Mouse (Mus musculus) intestine, postnatal 0 days (tissue): ENCODE results near the gene Tasp1. TPM values are rescaled to one million over a fixed set of nuclear protein-coding genes. Genes with fewer than 3 reads are reported as not detected.

ENCODE experiments used
- ATAC-seq: fragments of 200-750 bp; cut with Nextera tagmentation; 2 replicates; pipeline ENCODE4 v1.8.0; 2017; ENCODE audit warnings: mild to moderate bottlenecking, moderate TSS enrichment, moderate library complexity
- H3K27ac ChIP-seq: fragments of 300-500 bp; sonication (generic); 2 replicates; pipeline ENCODE4 v1.5.1; 2014; ENCODE audit warnings: mild to moderate bottlenecking, low read depth, low read length, moderate library complexity
- H3K27me3 ChIP-seq: fragments of 300-500 bp; sonication (generic); replicated peaks from 2 replicates; pipeline ENCODE4 v1.6.1; 2014; ENCODE audit warnings: low read length, mixed read lengths; ENCODE audit not compliant: control insufficient read depth, insufficient read depth
- H3K36me3 ChIP-seq: fragments of 300-500 bp; sonication (generic); 2 replicates; pipeline ENCODE4 v1.6.1; 2014; ENCODE audit warnings: mild to moderate bottlenecking, moderate library complexity; ENCODE audit not compliant: control insufficient read depth, insufficient read depth
- H3K4me1 ChIP-seq: fragments of 300-500 bp; sonication (generic); replicated peaks from 2 replicates; pipeline ENCODE4 v1.6.1; 2014; ENCODE audit warnings: antibody characterized with exemption, low read length, mixed read lengths; ENCODE audit not compliant: control insufficient read depth, insufficient read depth
- H3K4me2 ChIP-seq: fragments of 300-500 bp; sonication (generic); replicated peaks from 2 replicates; pipeline ENCODE4 v1.6.1; 2014; ENCODE audit warnings: low read depth, mild to moderate bottlenecking, moderate library complexity
- H3K4me3 ChIP-seq: fragments of 300-500 bp; sonication (generic); 2 replicates; pipeline ENCODE4 v1.5.1; 2014; ENCODE audit warnings: low read depth, low read length
- H3K9ac ChIP-seq: fragments of 300-500 bp; sonication (generic); 2 replicates; pipeline ENCODE4 v1.6.1; 2014; ENCODE audit warnings: mild to moderate bottlenecking, low read depth, low read length
- H3K9me3 ChIP-seq: fragments of 300-500 bp; sonication (generic); 2 replicates; pipeline ENCODE4 v1.6.1; 2016; ENCODE audit warnings: mixed run types; ENCODE audit not compliant: control insufficient read depth
- CTCF ChIP-seq: sonication (generic); IDR thresholded peaks from 2 replicates; pipeline ENCODE4 v1.5.1; 2016; ENCODE audit warnings: low read depth, mild to moderate bottlenecking, control low read depth, antibody characterized with exemption, moderate library complexity
- WGBS: fragments of 180-500 bp; shearing (Covaris S2); extraction: QIAGEN DNeasy Blood & Tissue Kit; methylation state at CpG from one replicate; pipeline ENCODE4 v1.1.7; 2014; 5-methylcytosine and 5-hydroxymethylcytosine counted together
- polyA plus RNA-seq: library from polyadenylated mRNA; unstranded; fragments of >200 nt; fragmentation: Nextera tagmentation; extraction: Ambion mirVana; gene quantifications from 2 replicates; pipeline ENCODE4 v1.2.1, GENCODE M21; 2015

The Tasp1 gene
- polyA plus RNA-seq, 1 experiment from 2014 or later: 9.4 TPM

DNA sequence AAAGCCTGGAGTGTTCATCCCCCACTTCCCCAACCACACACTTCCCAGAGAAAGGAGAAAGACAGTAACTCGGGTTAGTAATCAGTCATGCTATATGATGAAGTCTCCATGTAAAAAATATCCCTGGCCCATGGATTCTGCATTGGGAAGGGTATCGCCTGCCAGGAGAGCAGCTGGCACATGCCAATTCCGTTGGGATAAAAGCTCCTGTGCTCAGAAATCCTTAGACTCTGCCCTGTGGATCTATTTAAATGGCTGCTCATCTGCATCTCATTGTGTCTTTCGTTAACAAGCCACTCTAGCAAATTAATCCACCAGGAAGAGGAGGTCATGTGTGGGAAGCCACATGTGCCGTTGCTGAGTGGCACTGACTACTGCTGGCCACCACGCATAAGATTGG lies 258.7 kb downstream of the Tasp1 start:
- TF ChIP-seq CTCF: no peak
- no peaks in the 10 kb centered on the region for H3K27me3 ChIP-seq
- H3K4me1 ChIP-seq: no peaks in the 10 kb centered on the region
- 92% methylated on average over 6 of the region's 6 CpGs for WGBS
- no peak overlapping the region for H3K4me3 ChIP-seq
- no peaks in the 10 kb centered on the region for H3K9me3 ChIP-seq
- H3K27ac ChIP-seq: no peak overlapping the region
- no peaks in the 10 kb centered on the region for H3K36me3 ChIP-seq
- no peak overlapping the region for H3K4me2 ChIP-seq
- no peak for ATAC-seq
- no peak overlapping the region for H3K9ac ChIP-seq

DNA sequence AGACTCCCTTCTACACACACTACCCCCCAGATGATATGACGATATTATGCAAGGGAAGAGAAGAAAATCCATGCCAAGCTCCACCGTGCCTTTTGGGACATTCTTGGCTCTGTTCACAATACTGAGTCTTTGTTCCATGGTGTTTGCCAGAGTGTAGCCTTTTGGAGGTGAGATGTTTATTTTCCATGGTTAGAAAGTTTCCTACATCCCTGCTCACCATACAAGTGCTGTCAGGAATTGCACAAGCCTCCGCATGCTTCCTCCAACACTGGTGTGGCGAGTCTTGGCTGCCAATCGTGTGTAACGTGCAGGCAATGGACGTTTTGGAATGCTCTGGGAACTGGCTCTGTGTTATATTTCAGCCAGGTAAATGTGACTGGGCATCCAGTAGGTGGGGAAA lies 262.6 kb downstream of the Tasp1 start:
- H3K4me3 ChIP-seq: no peak overlapping the region
- no peaks in the 10 kb centered on the region for H3K9me3 ChIP-seq
- 79% methylated on average over 7 of the region's 7 CpGs for WGBS
- H3K4me1 ChIP-seq: no peaks in the 10 kb centered on the region
- H3K9ac ChIP-seq: no peak overlapping the region
- no peaks in the 10 kb centered on the region for H3K27me3 ChIP-seq
- TF ChIP-seq CTCF: no peak
- H3K36me3 ChIP-seq: no peaks in the 10 kb centered on the region
- H3K27ac ChIP-seq: no peak overlapping the region
- no peak for ATAC-seq
- H3K4me2 ChIP-seq: no peak overlapping the region

- no peak overlapping the region for H3K27ac ChIP-seq
- H3K4me1 ChIP-seq: no peaks in the 10 kb centered on the region
- no peak overlapping the region for H3K9ac ChIP-seq
- H3K4me3 ChIP-seq: no peak overlapping the region
- 74% methylated on average over 9 of the region's 9 CpGs for WGBS
- H3K9me3 ChIP-seq: no peaks in the 10 kb centered on the region
- no peaks in the 10 kb centered on the region for H3K27me3 ChIP-seq
- TF ChIP-seq CTCF: no peak
- no peak overlapping the region for H3K4me2 ChIP-seq
- no peaks in the 10 kb centered on the region for H3K36me3 ChIP-seq
- no peak for ATAC-seq
These were observed 274.1 kb downstream of the Tasp1 start for GRCm38 (mm10) chr2:139792345-139793120.

GRCm38 (mm10) chr2:139788658-139789057 lies 277.9 kb downstream of the Tasp1 start:
- Histone ChIP-seq H3K27ac (no peak overlapping the region), H3K4me3 (no peak overlapping the region), H3K36me3 (no peaks in the 10 kb centered on the region), H3K9me3 (no peaks in the 10 kb centered on the region), H3K4me1 (no peaks in the 10 kb centered on the region), H3K9ac (no peak overlapping the region), H3K27me3 (no peaks in the 10 kb centered on the region), H3K4me2 (no peak overlapping the region)
- no peak for TF ChIP-seq CTCF
- WGBS: 38% methylated on average over 4 of the region's 4 CpGs
- ATAC-seq: no peak

GRCm38 (mm10) chr2:139784946-139785345 lies 281.7 kb downstream of the Tasp1 start:
- no peaks in the 10 kb centered on the region for H3K27me3 ChIP-seq
- no peaks in the 10 kb centered on the region for H3K9me3 ChIP-seq
- no peaks in the 10 kb centered on the region for H3K4me1 ChIP-seq
- no peak overlapping the region for H3K4me2 ChIP-seq
- H3K36me3 ChIP-seq: no peaks in the 10 kb centered on the region
- H3K4me3 ChIP-seq: no peak overlapping the region
- no peak for TF ChIP-seq CTCF
- no peak for ATAC-seq
- H3K9ac ChIP-seq: no peak overlapping the region
- H3K27ac ChIP-seq: no peak overlapping the region
- 49% methylated on average over 2 of the region's 2 CpGs for WGBS

- no peak for ATAC-seq
- no peaks in the 10 kb centered on the region for H3K4me1 ChIP-seq
- no peak overlapping the region for H3K4me2 ChIP-seq
- H3K27me3 ChIP-seq: no peaks in the 10 kb centered on the region
- H3K36me3 ChIP-seq: no peaks in the 10 kb centered on the region
- H3K9me3 ChIP-seq: no peaks in the 10 kb centered on the region
- no peak for TF ChIP-seq CTCF
- WGBS: 64% methylated on average over 1 of the region's 1 CpGs
- no peak overlapping the region for H3K9ac ChIP-seq
- no peak overlapping the region for H3K4me3 ChIP-seq
- H3K27ac ChIP-seq: no peak overlapping the region
These were observed 282.1 kb downstream of the Tasp1 start for GRCm38 (mm10) chr2:139784465-139784864.

Other genes with a start within 250 kb of the Tasp1 start
- not detected in 2 replicates for gene Gm17374, start 85.2 kb upstream of the Tasp1 start, polyA plus RNA-seq
- 12.0 and 15.5 TPM in 2 replicates for gene Esf1, start 103.8 kb upstream of the Tasp1 start, polyA plus RNA-seq
- 12.8 and 13.3 TPM in 2 replicates for gene Ndufaf5, start 103.8 kb upstream of the Tasp1 start, polyA plus RNA-seq